Mouse (Mus musculus): ENCODE data around the gene Appl1.

The Appl1 gene

DNA sequence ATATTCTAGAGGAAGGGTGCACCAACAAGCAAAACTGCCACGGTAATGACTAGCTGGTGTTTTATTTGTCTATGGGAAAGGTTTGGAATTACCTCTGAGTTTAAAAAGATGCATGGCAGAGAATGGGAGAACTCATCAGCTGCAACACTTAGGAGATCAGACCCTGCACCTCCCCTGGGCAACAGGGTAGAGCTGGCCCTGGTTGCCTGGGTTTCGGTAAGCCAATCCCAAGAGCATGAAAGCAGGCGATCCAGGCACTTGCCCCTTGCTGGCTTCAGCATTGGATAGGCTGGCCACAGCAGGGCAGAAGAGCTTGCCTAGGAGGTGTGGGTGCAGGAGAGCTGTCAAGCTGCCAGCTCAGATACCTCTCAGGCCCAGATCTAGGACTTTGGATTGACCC, 8.8 kb upstream of the Appl1 start:
- no peak for TF ChIP-seq GATA4 (IDR thresholded peaks at IDR 0.05; ENCODE audit: insufficient replicate concordance, low read length)

DNA sequence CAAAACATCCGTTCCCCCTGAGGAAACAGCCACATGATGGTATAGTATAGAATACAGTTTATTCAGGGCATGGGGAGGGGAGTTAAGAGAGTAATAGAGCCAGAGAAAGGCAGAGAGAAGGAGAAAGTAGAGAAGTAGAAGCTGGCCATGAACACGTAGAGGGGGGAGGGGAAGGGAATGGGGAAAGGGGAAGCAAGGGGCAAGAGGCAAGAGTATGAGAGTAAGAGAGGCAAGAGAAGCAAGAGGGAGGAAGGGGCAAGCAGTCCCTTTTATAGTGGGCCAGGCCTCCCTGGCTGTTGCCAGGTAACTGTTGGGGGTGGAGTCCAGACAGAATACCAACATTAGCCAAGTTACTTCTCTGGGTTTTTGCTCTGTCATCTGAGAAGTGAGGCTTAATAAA, 6.5 kb upstream of the Appl1 start:
- no peak for TF ChIP-seq GATA4 (IDR thresholded peaks at IDR 0.05; ENCODE audit: insufficient replicate concordance, low read length)

DNA sequence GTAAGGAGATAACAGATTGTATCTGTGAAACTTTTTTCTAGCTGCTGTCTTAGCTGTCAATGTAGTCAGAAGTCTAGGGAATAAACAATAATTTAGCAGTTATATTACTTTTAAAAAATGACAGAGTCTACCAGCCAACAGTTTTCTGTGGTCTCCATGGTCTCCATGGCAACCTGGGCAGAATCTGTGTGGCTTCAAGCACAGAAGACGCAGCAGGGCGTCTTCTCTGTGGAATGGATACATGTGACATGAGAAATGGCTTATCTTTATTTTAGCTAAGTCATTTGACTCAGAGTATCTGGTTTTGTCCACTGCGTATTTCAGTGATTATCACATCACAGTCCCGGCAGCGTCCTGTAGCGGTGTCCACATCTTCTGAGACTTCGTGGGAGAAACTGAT, 5.2 kb upstream of the Appl1 start:
- TF ChIP-seq GATA4 (IDR thresholded peaks at IDR 0.05; ENCODE audit: insufficient replicate concordance, low read length): no peak

DNA sequence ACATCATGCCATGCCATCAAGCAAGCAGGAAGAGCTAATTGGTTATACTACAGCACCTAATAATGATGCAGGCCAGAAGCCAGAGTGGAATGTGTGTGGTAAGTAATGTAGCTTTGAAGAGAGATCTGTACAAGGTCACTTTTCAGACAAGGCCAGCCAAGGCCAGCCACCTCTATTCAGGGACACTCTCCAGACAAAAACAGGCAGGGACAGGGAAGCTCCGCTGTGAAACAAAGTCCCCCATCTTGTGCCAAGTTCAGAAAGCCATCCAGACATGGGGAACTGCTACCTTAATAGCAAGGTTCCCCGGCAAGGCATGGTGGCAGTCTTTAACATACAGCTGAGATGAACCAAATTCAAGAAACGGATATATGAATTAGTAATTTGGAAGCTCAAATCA, 4.5 kb upstream of the Appl1 start:
- no peak for TF ChIP-seq GATA4 (IDR thresholded peaks at IDR 0.05; ENCODE audit: insufficient replicate concordance, low read length)

DNA sequence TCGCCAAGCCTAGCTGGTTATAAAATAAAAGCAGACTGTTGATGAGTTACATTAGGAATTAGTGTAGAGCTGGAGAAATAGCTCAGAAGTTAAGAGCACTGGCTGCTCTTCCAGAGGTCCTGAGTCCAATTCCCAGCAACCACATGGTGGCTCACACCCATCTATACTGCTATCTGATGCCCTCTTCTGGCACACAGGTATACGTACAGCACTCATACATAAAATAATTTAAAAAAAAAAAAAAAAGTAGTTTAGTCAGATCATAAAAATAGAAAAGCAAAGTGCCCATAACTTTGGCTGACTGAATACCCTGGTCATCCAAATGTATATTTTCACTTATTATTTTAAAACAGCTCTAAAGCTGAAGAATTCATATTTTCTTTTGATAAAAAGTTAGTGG, 2.1 kb upstream of the Appl1 start:
- TF ChIP-seq GATA4 (IDR thresholded peaks at IDR 0.05; ENCODE audit: insufficient replicate concordance, low read length): no peak

DNA sequence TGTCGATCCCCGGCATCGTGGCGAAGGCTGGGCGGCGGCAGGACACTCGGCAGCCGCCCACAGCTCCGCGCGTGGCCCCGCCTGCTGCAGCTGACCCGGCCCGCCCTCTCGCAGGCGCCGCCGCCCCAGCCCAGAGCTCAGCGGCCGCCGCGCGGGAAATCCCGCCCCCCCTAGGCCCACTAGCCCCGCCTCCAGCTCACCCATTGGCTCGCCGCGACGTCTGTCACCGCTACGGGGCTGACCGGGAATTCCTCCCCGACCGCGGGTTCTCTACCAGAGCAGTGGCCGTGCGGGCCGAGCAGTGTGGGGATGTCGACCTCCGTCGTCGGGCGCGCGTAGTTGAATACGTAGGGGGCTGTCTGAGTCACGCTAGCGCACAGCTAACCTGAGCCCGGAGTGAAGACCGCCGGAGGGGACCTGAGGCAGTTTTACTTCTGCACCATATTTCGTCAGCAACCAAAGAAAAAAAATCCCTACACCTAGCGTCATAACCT, 546 bp downstream of the Appl1 start:
- no peak for TF ChIP-seq GATA4 (IDR thresholded peaks at IDR 0.05; ENCODE audit: insufficient replicate concordance, low read length)

DNA sequence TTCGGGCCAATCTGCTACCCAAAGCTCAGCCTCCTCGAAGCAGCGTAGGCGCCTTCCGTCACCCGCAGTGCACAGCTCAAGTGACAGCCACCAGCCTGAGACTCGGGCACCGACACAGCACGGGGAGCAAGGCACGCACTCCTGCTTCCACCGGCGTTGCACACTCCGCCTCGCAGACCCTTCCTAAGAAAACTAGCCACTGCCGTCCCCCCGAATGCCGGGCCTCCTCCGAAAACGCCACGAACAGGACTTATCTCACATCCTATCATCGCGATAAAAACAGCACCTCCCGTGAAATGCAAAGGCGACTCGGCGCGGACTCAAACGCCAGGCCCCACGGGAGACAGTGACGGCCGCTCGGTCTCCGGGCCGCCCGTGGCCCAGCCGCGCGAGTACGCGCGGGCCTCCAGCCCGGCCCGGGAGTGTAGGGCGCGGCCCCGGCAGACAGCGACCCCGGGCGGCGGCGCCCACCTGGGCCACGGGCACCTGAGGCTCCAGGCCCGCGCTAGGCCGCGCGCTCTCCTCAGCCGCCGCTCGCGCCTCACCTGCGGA, 1.1 kb downstream of the Appl1 start:
- TF ChIP-seq GATA4 (IDR thresholded peaks at IDR 0.05; ENCODE audit: insufficient replicate concordance, low read length): no peak

DNA sequence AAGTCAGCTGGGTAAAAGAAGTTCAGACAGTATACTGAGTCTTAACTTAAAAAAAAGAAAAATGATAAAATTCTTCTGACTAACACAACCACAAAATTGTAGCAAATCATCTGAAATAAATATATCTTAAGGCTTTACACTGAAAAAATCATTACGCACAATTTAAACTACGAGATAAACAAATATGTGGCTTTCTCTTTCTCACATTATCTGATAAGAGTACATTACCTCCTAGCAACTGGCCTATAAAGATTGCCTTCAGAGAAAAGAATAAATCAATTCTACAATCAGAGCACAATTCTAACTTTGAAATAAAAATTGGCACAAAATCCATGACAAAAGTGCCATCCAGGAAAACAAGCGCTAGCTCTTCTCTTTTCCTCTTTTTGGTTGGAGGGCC, 1.9 kb downstream of the Appl1 start:
- TF ChIP-seq GATA4 (IDR thresholded peaks at IDR 0.05; ENCODE audit: insufficient replicate concordance, low read length): no peak

DNA sequence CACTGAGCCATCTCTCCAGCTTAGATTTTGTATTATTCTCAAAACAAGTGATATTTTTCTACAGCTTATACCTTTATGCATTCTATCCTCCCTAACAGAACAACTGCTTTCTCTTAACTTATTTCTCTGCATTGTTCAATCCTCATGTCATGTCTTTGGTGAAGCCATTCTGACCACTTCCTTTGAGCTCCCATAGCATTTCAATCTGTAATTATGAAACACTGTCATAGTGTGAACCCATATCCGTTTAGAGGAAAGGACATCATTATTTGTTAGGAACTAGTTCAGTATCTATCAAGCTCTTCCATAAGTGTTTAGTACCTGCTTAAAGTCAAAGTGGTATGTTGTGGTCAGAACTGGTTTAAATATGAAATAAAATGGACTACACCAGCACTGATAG, 10.5 kb downstream of the Appl1 start:
- no peak for TF ChIP-seq GATA4 (IDR thresholded peaks at IDR 0.05; ENCODE audit: insufficient replicate concordance, low read length)

DNA sequence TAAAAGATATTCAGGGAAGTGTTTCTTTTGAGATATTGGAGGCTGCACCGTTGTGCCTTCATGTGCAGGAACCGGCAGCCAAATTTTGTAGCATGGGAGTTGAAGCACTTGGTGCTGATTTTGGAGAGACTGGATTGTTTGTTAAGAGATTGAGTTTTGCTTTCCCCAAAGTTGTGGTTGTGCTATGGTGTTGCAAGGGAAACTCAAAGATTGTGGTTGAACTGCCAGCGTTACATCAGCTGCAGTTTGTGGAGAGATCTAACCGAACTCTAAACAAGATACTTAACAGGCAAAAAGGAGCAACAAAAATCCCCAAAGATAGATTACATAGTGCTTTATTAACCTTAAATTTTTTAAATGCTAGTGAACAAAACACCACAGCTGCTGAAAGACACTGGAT, 35.5 kb downstream of the Appl1 start:
- TF ChIP-seq GATA4 (IDR thresholded peaks at IDR 0.05; ENCODE audit: insufficient replicate concordance, low read length): no peak

DNA sequence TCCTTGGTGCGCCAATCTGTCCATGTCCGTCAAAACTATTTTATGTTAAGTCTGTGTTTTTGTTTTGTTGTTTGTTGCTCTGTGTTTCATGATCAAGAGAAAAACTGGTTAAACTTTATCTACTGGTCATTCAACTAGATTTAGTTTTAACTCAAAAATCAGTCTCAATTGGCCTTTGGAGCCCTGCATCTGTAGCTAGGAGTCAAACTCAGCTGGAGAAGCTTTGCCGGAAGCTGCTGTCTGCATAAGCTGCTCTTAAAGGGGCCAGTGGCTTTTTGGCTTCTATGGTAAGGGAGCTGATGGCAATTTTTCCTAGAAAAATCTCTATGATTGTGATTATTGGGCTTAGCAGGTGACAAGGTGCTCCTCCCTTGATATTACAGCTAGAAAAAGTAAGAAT, 36.1 kb downstream of the Appl1 start:
- no peak for TF ChIP-seq GATA4 (IDR thresholded peaks at IDR 0.05; ENCODE audit: insufficient replicate concordance, low read length)

DNA sequence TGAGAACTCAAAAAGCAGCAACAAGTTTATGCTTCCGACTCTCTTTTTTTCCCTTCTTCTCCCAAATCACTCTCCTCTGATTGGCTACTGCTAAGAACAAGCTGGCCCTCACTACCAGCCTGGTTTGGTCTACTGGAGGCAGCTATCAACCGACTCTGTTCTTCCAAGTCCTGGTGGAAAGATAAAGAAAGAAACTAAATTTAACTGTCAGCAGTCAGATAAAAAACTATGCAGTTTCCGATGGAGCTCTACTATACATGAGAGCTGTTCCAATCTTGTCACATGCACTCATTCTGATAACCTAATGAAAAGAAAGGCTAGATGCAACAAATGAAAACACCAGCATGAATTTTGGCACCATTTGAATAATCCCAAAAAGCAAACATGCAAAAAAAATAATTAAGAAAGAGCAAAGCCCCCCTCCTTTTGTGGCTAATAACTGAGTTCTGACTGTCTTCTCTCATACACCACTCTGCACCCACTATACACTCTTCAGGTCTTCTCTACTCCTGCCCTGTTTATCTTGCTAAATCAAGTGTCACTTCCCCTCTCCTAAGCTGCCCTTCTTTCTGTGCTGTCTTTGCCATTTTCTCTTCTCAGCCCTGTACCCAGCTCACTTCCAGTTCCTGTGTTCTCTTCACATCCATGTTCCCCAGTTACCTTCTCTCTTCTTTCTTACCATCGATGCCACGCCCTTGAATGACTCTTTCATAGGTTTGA, 47.2 kb downstream of the Appl1 start:
- no peak for TF ChIP-seq GATA4 (IDR thresholded peaks at IDR 0.05; ENCODE audit: insufficient replicate concordance, low read length)

DNA sequence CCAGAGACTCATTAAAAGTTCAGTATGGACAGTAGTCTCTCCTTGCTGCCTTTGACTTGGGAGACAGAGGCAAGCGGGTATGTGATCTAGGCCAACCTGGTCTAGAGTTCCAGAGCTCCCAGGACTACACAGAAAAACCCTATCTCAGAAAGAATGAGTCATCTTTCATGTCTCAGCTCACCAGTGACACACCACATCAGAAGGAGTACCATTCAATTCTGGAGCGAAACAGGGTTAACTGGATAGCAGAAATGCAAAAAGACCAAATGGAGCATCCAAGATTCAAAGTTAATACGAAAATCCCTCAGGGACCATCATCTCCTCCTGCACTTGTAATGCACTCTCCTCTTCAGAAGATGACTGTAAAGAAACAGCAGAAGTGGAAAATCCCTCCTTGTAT, 51.7 kb downstream of the Appl1 start:
- TF ChIP-seq GATA4 (IDR thresholded peaks at IDR 0.05; ENCODE audit: insufficient replicate concordance, low read length): no peak

DNA sequence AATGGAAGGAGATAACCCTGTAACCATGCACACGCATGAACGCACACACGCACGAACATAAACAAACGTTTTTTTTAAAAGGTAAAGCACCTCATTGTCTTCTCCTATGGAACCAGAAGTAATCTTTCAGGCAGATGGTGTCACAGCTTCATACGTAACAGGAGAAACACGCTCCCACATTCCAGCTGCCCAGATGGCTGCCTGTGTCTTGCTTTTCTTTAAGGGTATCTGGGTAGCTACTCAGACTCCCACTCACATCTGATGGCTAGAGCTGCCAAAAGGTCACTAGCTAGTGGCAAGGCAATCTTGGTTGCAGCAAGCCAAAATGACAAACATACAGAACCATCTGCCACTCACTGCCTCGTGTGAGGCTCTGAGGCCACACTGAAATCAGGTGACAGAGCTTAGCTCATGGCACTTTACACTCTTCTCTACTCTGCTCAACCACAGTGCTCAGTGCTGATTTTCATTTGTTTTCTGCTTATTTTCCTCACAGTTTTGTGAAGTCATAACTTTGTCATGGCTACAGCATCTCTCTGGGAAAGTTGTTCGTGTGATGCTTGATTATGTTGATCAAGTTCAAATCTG, 57.3 kb downstream of the Appl1 start:
- TF ChIP-seq GATA4 (IDR thresholded peaks at IDR 0.05; ENCODE audit: insufficient replicate concordance, low read length): no peak

DNA sequence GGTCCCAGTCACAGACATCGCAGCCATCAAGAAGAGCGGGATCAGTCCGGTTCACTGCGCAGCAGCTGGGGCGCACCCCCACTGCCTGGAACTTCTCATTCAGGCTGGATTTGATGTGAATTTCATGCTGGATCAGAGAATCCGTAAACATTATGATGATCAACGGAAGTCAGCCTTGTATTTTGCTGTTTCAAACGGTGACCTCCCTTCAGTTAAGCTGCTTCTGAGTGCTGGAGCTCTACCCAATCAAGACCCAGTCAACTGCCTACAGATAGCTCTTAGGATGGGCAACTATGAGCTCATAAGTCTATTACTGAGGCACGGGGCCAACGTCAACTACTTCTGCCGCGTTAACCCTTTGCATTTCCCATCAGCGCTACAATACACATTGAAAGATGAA, 59.2 kb downstream of the Appl1 start:
- no peak for TF ChIP-seq GATA4 (IDR thresholded peaks at IDR 0.05; ENCODE audit: insufficient replicate concordance, low read length)

DNA sequence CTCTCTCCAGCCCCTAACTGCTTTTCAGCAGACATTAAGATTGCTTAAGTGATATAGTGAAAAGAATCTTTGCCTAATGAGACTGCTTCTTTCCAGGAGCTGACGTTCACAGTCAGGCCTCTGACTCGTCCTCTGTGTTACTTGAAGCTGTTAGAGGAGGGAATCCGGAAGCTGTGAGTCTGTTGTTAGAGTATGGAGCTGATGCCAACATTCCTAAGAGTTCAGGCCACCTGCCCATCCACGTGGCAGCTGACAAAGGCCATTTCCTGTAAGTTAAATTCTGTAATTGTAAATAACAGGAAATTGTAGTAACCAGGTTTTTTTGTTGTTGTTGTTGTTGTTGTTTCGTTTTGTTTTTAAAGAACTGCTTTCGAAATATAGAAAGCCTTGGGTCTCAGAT, 59.8 kb downstream of the Appl1 start:
- TF ChIP-seq GATA4 (IDR thresholded peaks at IDR 0.05; ENCODE audit: insufficient replicate concordance, low read length): no peak

DNA sequence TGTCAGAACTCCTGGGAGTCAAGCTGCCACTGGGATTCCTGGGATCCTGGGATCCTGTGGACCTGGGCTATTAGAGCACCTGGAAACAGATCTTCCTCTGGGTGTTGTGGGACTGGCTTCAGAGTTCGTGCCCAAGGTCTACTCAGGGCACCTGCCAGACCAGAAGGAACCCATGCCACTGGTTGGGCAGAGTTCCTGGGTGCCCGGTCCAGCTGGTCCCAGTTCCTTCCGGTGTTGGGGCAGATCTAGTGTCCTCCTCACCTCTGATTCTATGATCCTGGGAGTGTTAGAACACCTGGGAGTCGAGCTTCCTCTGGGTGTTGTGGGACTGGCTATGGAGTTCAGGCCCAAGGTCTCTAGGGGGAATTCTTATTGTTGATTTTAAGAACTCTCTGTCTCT, 63.6 kb downstream of the Appl1 start:
- no peak for TF ChIP-seq GATA4 (IDR thresholded peaks at IDR 0.05; ENCODE audit: insufficient replicate concordance, low read length)

Measured in liver, adult (tissue).